Mouse (Mus musculus) heart, embryonic 14.5 days (tissue): Measurements from ENCODE around the gene Mex3a. TPM values are rescaled to one million over a fixed set of nuclear protein-coding genes. Genes with fewer than 3 reads are reported as not detected.

Source experiments
- ATAC-seq: fragments of 200-750 bp; cut with Nextera tagmentation; 2 replicates; pipeline ENCODE4 v1.8.0; 2017; ENCODE audit warnings: low read depth, moderate TSS enrichment; ENCODE audit not compliant: insufficient number of reproducible peaks, insufficient read depth, low FRiP score
- H3K27ac ChIP-seq, 2 experiments: fragments of 200-500 bp in 1 of 2; fragments of 300-500 bp in 1 of 2; sonication (generic) in 1 of 2; replicated peaks in 1 of 2; 2 replicates each; pipeline ENCODE4 v1.5.1; 2012 to 2014; ENCODE audit warnings: low read depth in 2 of 2, low read length in 2 of 2, control low read depth in 1 of 2, mild to moderate bottlenecking in 1 of 2, mixed read lengths in 1 of 2; ENCODE audit not compliant: control insufficient read depth in 1 of 2, insufficient read depth in 1 of 2
- H3K27me3 ChIP-seq: fragments of 300-500 bp; sonication (generic); 2 replicates; pipeline ENCODE4 v1.6.1; 2014; ENCODE audit warnings: mild to moderate bottlenecking, low read length, control low read depth; ENCODE audit not compliant: control insufficient read depth, insufficient read depth
- H3K36me3 ChIP-seq: fragments of 300-500 bp; sonication (generic); 2 replicates; pipeline ENCODE4 v1.6.1; 2014; ENCODE audit warnings: mild to moderate bottlenecking, control low read depth, low read length, mixed read lengths; ENCODE audit not compliant: control insufficient read depth, insufficient read depth
- H3K4me1 ChIP-seq, 2 experiments: fragments of 200-500 bp in 1 of 2; fragments of 300-500 bp in 1 of 2; sonication (generic) in 1 of 2; 2 replicates each; pipeline ENCODE4 v1.6.1; 2012 to 2014; ENCODE audit warnings: low read length in 2 of 2, control low read depth in 1 of 2, mixed read lengths in 1 of 2; ENCODE audit not compliant: control insufficient read depth in 2 of 2, insufficient read depth in 2 of 2
- H3K4me2 ChIP-seq: fragments of 300-500 bp; sonication (generic); 2 replicates; pipeline ENCODE4 v1.6.1; 2014; ENCODE audit warnings: mild to moderate bottlenecking, low read length
- H3K4me3 ChIP-seq, 2 experiments: fragments of 200-500 bp in 1 of 2; fragments of 300-500 bp in 1 of 2; sonication (generic) in 1 of 2; 2 replicates each; pipeline ENCODE4 v1.5.1; 2012 to 2014; ENCODE audit warnings: low read length in 2 of 2, mild to moderate bottlenecking in 2 of 2, control low read depth in 1 of 2, low read depth in 1 of 2, moderate library complexity in 1 of 2; ENCODE audit not compliant: control insufficient read depth in 1 of 2, insufficient read depth in 1 of 2
- H3K9ac ChIP-seq: fragments of 300-500 bp; sonication (generic); 2 replicates; pipeline ENCODE4 v1.6.1; 2014; ENCODE audit warnings: mild to moderate bottlenecking, low read length
- H3K9me3 ChIP-seq: fragments of 300-500 bp; sonication (generic); 2 replicates; pipeline ENCODE4 v1.6.1; 2016; ENCODE audit warnings: low read length, control low read depth; ENCODE audit not compliant: control insufficient read depth
- WGBS: fragments of 180-500 bp; shearing (Covaris S2); extraction: QIAGEN DNeasy Blood & Tissue Kit; methylation state at CpG from one replicate; pipeline ENCODE4 v1.1.7; 2014; 5-methylcytosine and 5-hydroxymethylcytosine counted together
- polyA plus RNA-seq: library from polyadenylated mRNA; unstranded; fragments of >200 nt; fragmentation: Nextera tagmentation; extraction: Ambion mirVana; gene quantifications from 2 replicates; pipeline ENCODE4 v1.2.1, GENCODE M21; 2014

Gene Mex3a
- 9.0 and 11.0 TPM in 2 replicates for polyA plus RNA-seq

DNA sequence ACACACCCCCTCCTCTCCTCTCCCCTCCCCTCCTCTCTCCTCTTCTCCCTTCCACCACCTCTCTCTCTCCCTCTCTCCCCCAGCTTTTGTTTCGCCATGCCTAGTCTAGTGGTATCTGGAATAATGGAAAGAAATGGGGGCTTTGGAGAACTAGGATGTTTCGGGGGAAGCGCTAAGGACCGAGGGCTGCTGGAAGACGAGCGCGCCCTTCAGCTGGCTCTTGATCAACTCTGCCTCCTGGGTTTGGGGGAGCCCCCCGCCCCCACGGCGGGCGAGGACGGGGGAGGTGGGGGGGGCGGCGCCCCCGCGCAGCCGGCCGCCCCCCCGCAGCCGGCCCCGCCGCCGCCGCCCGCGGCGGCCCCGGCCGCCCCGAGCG lies at the start of gene Mex3a:
Gene Mex3a, plus strand, starts transcription at position 97 of the 376 bp plus-strand sequence.
- peak within 1 kb of the TSS; percentile 68 for H3K4me2 ChIP-seq
- H3K36me3 ChIP-seq: peaks cover 22% of the 10 kb centered on the region
- H3K27ac ChIP-seq: peak within 1 kb of the TSS; percentile 87 to 92
- peak within 1 kb of the TSS; percentile 95 for H3K9ac ChIP-seq
- peaks cover 53 to 66% of the 10 kb centered on the region in 2 experiments for H3K4me1 ChIP-seq
- no peaks in the 10 kb centered on the region for H3K27me3 ChIP-seq
- H3K4me3 ChIP-seq: peak within 1 kb of the TSS; percentile 90 to 93
- H3K9me3 ChIP-seq: no peaks in the 10 kb centered on the region
- ATAC-seq: no peak
- WGBS: 0% methylated on average over 19 of the region's 31 CpGs

GRCm38 (mm10) chr3:88483141-88483540 lies 49.1 kb upstream of the Mex3a start:
- Histone ChIP-seq H3K36me3 (peaks cover 66% of the 10 kb centered on the region), H3K27me3 (peaks cover 8% of the 10 kb centered on the region; the same call in 1 of the 2 replicates), H3K4me3 (no peak overlapping the region), H3K9ac (no peak overlapping the region), H3K4me1 (no peaks in the 10 kb centered on the region), H3K27ac (no peak overlapping the region), H3K9me3 (no peaks in the 10 kb centered on the region), H3K4me2 (no peak overlapping the region)
- ATAC-seq: no peak
- 67% methylated on average over 8 of the region's 8 CpGs for WGBS

- peaks cover 2% of the 10 kb centered on the region in 2 experiments for H3K4me1 ChIP-seq
- WGBS: 17% methylated on average over 5 of the region's 5 CpGs
Measured at GRCm38 (mm10) chr3:88483621-88484020, 48.6 kb upstream of the Mex3a start.

GRCm38 (mm10) chr3:88484597-88485316 lies 47.4 kb upstream of the Mex3a start:
- Histone ChIP-seq H3K36me3 (peaks cover 67% of the 10 kb centered on the region), H3K27me3 (peaks cover 8% of the 10 kb centered on the region; the same call in 1 of the 2 replicates), H3K4me1 (peaks cover 9 to 13% of the 10 kb centered on the region in 2 experiments), H3K9ac (no peak overlapping the region), H3K4me3 (no peak overlapping the region), H3K4me2 (no peak overlapping the region), H3K9me3 (no peaks in the 10 kb centered on the region), H3K27ac (no peak overlapping the region)
- WGBS: 44% methylated on average over 39 of the region's 39 CpGs
- no peak for ATAC-seq

More at GRCm38 (mm10) chr3:88483621-88484020, 48.6 kb upstream of the Mex3a start:
- H3K4me3 ChIP-seq: no peak overlapping the region
- H3K27ac ChIP-seq: no peak overlapping the region
- ATAC-seq: no peak
- H3K9me3 ChIP-seq: no peaks in the 10 kb centered on the region
- H3K36me3 ChIP-seq: peaks cover 67% of the 10 kb centered on the region
- peaks cover 8% of the 10 kb centered on the region; the same call in 1 of the 2 replicates for H3K27me3 ChIP-seq
- H3K4me2 ChIP-seq: no peak overlapping the region
- no peak overlapping the region for H3K9ac ChIP-seq

DNA sequence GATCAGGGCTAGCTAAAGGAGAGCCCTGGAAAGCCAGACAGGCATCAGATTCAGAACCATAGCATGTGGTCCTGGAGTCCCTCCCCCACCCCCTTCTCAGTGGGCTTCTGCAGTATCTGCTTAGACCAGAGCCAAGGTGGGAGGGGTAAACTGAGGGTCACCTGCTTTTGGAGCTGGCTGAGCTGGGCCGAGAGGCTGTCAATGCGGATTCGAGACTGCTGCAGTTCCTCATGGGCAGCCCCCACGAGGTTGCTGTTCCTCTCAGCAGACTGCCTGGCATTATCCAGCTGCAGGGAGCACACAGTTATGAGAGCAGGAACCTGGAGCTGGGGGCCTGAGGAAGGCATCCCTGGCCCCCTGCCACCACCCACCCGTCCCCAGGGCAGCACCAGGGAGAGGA lies 46.2 kb upstream of the Mex3a start:
- WGBS: 80% methylated on average over 5 of the region's 5 CpGs

DNA sequence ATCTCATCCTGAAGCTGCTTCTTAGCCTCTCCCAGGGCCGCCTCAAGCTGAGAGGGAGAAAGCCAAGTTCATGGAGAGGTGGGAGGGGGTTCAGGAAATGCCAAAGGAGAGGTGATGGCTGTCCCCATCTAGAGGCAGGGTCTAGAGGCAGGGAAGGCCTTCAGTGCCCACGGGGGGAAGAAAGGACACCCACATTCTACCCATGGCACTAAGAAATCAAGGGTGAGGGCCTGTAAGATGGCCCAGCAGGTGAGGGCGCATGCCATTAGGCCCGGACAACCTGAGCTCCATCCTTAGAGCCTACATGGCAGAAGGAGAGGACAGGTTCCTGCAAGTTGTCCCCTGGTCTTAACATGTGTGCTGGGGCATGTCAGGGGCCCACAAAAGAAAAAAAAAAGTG lies 45.3 kb upstream of the Mex3a start:
- 78% methylated on average over 4 of the region's 4 CpGs for WGBS
- Histone ChIP-seq H3K27me3 (peaks cover 8% of the 10 kb centered on the region; the same call in 1 of the 2 replicates), H3K4me3 (no peak overlapping the region), H3K4me1 (peaks cover 20 to 31% of the 10 kb centered on the region in 2 experiments), H3K27ac (no peak overlapping the region), H3K36me3 (peaks cover 56% of the 10 kb centered on the region), H3K9ac (no peak overlapping the region), H3K9me3 (no peaks in the 10 kb centered on the region), H3K4me2 (no peak overlapping the region)
- no peak for ATAC-seq

More for the DNA sequence above, 46.2 kb upstream of the Mex3a start:
- Histone ChIP-seq H3K27ac (no peak overlapping the region), H3K4me2 (no peak overlapping the region), H3K4me1 (peaks cover 18 to 26% of the 10 kb centered on the region in 2 experiments), H3K9ac (no peak overlapping the region), H3K4me3 (no peak overlapping the region), H3K9me3 (no peaks in the 10 kb centered on the region), H3K27me3 (peaks cover 8% of the 10 kb centered on the region; the same call in 1 of the 2 replicates), H3K36me3 (peaks cover 63% of the 10 kb centered on the region)
- no peak for ATAC-seq

GRCm38 (mm10) chr3:88487396-88487795 lies 44.8 kb upstream of the Mex3a start:
- Histone ChIP-seq H3K9ac (no peak overlapping the region), H3K27ac (no peak overlapping the region)

More at GRCm38 (mm10) chr3:88487396-88487795, 44.8 kb upstream of the Mex3a start:
- 87% methylated on average over 1 of the region's 1 CpGs for WGBS
- H3K9me3 ChIP-seq: no peaks in the 10 kb centered on the region
- H3K4me1 ChIP-seq: peaks cover 22 to 34% of the 10 kb centered on the region in 2 experiments
- H3K27me3 ChIP-seq: peaks cover 8% of the 10 kb centered on the region; the same call in 1 of the 2 replicates
- no peak overlapping the region for H3K4me3 ChIP-seq
- H3K36me3 ChIP-seq: peaks cover 51% of the 10 kb centered on the region
- H3K4me2 ChIP-seq: no peak overlapping the region
- no peak for ATAC-seq
